Mouse (Mus musculus): Measurements from ENCODE around the gene Vdr.

- TF ChIP-seq CTCF (IDR thresholded peaks at IDR 0.05; ENCODE audit: low read depth) (no peak), EP300 (IDR thresholded peaks at IDR 0.05; ENCODE audit: low read depth) (no peak)
Measured at GRCm38 (mm10) chr15:97921796-97922195, 11.4 kb upstream of the Vdr start.

Measured in liver, embryonic 14.5 days (tissue).